Mouse (Mus musculus) NIH3T3 (cell line): Measurements from ENCODE around the gene Arxes2.

ENCODE experiments used
- DNase-seq: peaks from one replicate; pipeline ENCODE4 v3.0.0-alpha.2; 2012; ENCODE audit warnings: low read depth

Arxes2 gene

GRCm38 (mm10) chrX:136032799-136033763, 39.5 kb downstream of the Arxes2 start, which contains the start of gene Arxes1:
Arxes1 (plus strand) TSS chrX:136033367.
- DNase-seq = peak; percentile 35

GRCm38 (mm10) chrX:136043726-136044125, 50.1 kb downstream of the Arxes2 start:
- no peak for DNase-seq
